Comparison of ENCODE assay signal across 29 mouse cellular contexts in the genomic region with DNA sequence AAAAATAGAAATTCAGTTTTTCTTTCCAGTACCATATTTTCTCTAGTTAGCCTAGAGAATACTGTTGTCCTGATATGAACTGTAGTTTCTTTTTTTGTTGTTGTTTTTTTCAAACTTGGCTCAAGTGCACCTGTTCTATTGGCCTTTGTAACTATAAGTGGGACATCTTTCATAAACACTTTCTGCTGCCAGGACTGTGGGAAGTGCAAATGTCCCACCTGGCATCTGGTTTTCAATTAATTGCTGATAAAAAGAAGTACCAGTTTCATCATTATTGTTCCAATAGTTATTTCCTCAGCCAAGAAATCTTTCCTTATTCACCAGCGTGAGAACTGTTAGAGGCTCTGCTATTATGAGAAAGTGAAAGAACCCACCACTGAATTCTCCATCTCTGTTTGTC.
DNase-seq lines count a peak whose midpoint lies in the region; ATAC-seq lines count a peak whose summit lies in the region.
"Had no signal": no experiment of that assay in that cellular context is flagged by ENCODE, and none has a peak within 500 bp of the region (broad histone marks: within the 10 kb centered on the region; RNA-seq: fewer than 3 reads in every experiment).

No protein-coding gene starts in this region.

- no peak overlapping the region for H3K27ac ChIP-seq in forebrain, embryonic 14.5 days (ENCODE audit: low read depth, low read length)
- no peak overlapping the region for H3K27ac ChIP-seq in forebrain, embryonic 11.5 days (ENCODE audit: low read depth, low read length)
- no peak overlapping the region for H3K27ac ChIP-seq in hindbrain, embryonic 11.5 days (ENCODE audit: low read depth, low read length)
- H3K27ac ChIP-seq: embryonic facial prominence, embryonic 12.5 days; embryonic facial prominence, embryonic 15.5 days; forebrain, embryonic 13.5 days; heart, adult 2 months; heart, embryonic 10.5 days; heart, embryonic 13.5 days; hindbrain, embryonic 12.5 days; hindbrain, embryonic 15.5 days had no signal

- 65% methylated on average over 1 of the region's 1 CpGs for WGBS in forebrain, embryonic 14.5 days
- 88% methylated on average over 1 of the region's 1 CpGs for WGBS in forebrain, embryonic 11.5 days
- 90% methylated on average over 1 of the region's 1 CpGs for WGBS in hindbrain, embryonic 11.5 days

- no peaks in the 10 kb centered on the region for H3K36me3 ChIP-seq in forebrain, embryonic 14.5 days (ENCODE audit: control insufficient read depth, insufficient read depth, low read length)
- no peaks in the 10 kb centered on the region for H3K36me3 ChIP-seq in forebrain, embryonic 11.5 days (ENCODE audit: control insufficient read depth, insufficient read depth, low read length)
- H3K36me3 ChIP-seq in hindbrain, embryonic 11.5 days (ENCODE audit: control insufficient read depth, insufficient read depth, low read length): no peaks in the 10 kb centered on the region
- H3K36me3 ChIP-seq: embryonic facial prominence, embryonic 12.5 days; embryonic facial prominence, embryonic 15.5 days; G1E; heart, embryonic 10.5 days; heart, embryonic 13.5 days; hindbrain, embryonic 12.5 days; hindbrain, embryonic 15.5 days had no signal

- H3K9ac ChIP-seq in forebrain, embryonic 14.5 days (ENCODE audit: low read length): no peak overlapping the region
- H3K9ac ChIP-seq in forebrain, embryonic 11.5 days (ENCODE audit: low read length): no peak overlapping the region
- no peak overlapping the region for H3K9ac ChIP-seq in hindbrain, embryonic 11.5 days (ENCODE audit: low read depth, low read length)
- H3K9ac ChIP-seq: embryonic facial prominence, embryonic 12.5 days; embryonic facial prominence, embryonic 15.5 days; forebrain, embryonic 13.5 days; heart, embryonic 13.5 days; hindbrain, embryonic 12.5 days; hindbrain, embryonic 15.5 days had no signal

- H3K4me2 ChIP-seq in forebrain, embryonic 14.5 days (ENCODE audit: low read length): no peak overlapping the region
- H3K4me2 ChIP-seq in forebrain, embryonic 11.5 days (ENCODE audit: low read depth, low read length, severe bottlenecking): no peak overlapping the region
- H3K4me2 ChIP-seq in hindbrain, embryonic 11.5 days (replicated peaks; ENCODE audit: low read depth, low read length): no peak overlapping the region
- H3K4me2 ChIP-seq: embryonic facial prominence, embryonic 12.5 days; embryonic facial prominence, embryonic 15.5 days; forebrain, embryonic 13.5 days; heart, embryonic 13.5 days; hindbrain, embryonic 12.5 days; hindbrain, embryonic 15.5 days had no signal

- no peak overlapping the region for H3K4me3 ChIP-seq in forebrain, embryonic 14.5 days (ENCODE audit: low read depth, low read length)
- H3K4me3 ChIP-seq in forebrain, embryonic 11.5 days (ENCODE audit: low read depth, low read length): no peak overlapping the region
- H3K4me3 ChIP-seq in hindbrain, embryonic 11.5 days (ENCODE audit: low read depth, low read length): no peak overlapping the region
- H3K4me3 ChIP-seq: embryonic facial prominence, embryonic 12.5 days; embryonic facial prominence, embryonic 15.5 days; forebrain, embryonic 13.5 days; heart, adult 2 months; heart, embryonic 10.5 days; heart, embryonic 13.5 days; hindbrain, embryonic 12.5 days; hindbrain, embryonic 15.5 days had no signal

- peak; percentile 11 for DNase-seq in forebrain, embryonic 14.5 days (ENCODE audit: low spot score)
- DNase-seq in forebrain, embryonic 11.5 days (ENCODE audit: low spot score): no peak
- peak; percentile 7 to 74 for DNase-seq in layer of hippocampus, adult 18-20 months (ENCODE audit: low spot score in 2 of 2)
- no peak for DNase-seq in layer of hippocampus, postnatal 10 days (ENCODE audit: low spot score in 2 of 2)
- DNase-seq in brain, adult 2 months (ENCODE audit: low read depth, low spot score): peak; percentile 21
- DNase-seq in layer of hippocampus, adult 8-10 months (ENCODE audit: low spot score in 2 of 2): peak; percentile 9 to 17
- DNase-seq in hindbrain, embryonic 11.5 days (ENCODE audit: low spot score): no peak
- no peak for DNase-seq in frontal cortex, postnatal 25 days (ENCODE audit: low spot score in 2 of 2)
- DNase-seq: adrenal gland, postnatal 10 days; adrenal gland, postnatal 36 days; B cell, adult 2 months; cerebellum, adult 11-12 months; cerebellum, adult 8-10 months; cerebellum, postnatal 25 days; gastrocnemius, postnatal 10 days; gastrocnemius, postnatal 36 days; heart, adult 2 months; heart, postnatal 14 days; heart, postnatal 4 days had no signal

- H3K4me1 ChIP-seq in forebrain, embryonic 14.5 days (ENCODE audit: control insufficient read depth, insufficient read depth, low read length): no peaks in the 10 kb centered on the region
- no peaks in the 10 kb centered on the region for H3K4me1 ChIP-seq in forebrain, embryonic 11.5 days (replicated peaks; ENCODE audit: control insufficient read depth, insufficient read depth, low read length)
- H3K4me1 ChIP-seq in hindbrain, embryonic 11.5 days (replicated peaks; ENCODE audit: control insufficient read depth, insufficient read depth, low read length): no peaks in the 10 kb centered on the region
- H3K4me1 ChIP-seq: embryonic facial prominence, embryonic 12.5 days; embryonic facial prominence, embryonic 15.5 days; forebrain, embryonic 13.5 days; heart, embryonic 10.5 days; hindbrain, embryonic 12.5 days; hindbrain, embryonic 15.5 days had no signal

- ATAC-seq in forebrain, embryonic 14.5 days: no peak
- ATAC-seq in forebrain, embryonic 11.5 days (replicated peaks; ENCODE audit: low FRiP score): no peak
- ATAC-seq in hindbrain, embryonic 11.5 days (ENCODE audit: low FRiP score): no peak
- ATAC-seq: forebrain, embryonic 13.5 days; Patski had no signal

- H3K9me3 ChIP-seq in forebrain, embryonic 14.5 days (replicated peaks; ENCODE audit: control insufficient read depth, low read length): no peaks in the 10 kb centered on the region
- H3K9me3 ChIP-seq in forebrain, embryonic 11.5 days (ENCODE audit: control insufficient read depth, low read length): no peaks in the 10 kb centered on the region
- H3K9me3 ChIP-seq in hindbrain, embryonic 11.5 days (ENCODE audit: control insufficient read depth, low read length): no peaks in the 10 kb centered on the region
- H3K9me3 ChIP-seq: embryonic facial prominence, embryonic 12.5 days; embryonic facial prominence, embryonic 15.5 days; forebrain, embryonic 13.5 days; heart, embryonic 10.5 days; heart, embryonic 13.5 days; hindbrain, embryonic 12.5 days; hindbrain, embryonic 15.5 days had no signal

- H3K27me3 ChIP-seq in forebrain, embryonic 14.5 days (replicated peaks; ENCODE audit: control insufficient read depth, insufficient read depth, low read length): no peaks in the 10 kb centered on the region
- H3K27me3 ChIP-seq in forebrain, embryonic 11.5 days (ENCODE audit: control insufficient read depth, insufficient read depth, low read length): no peaks in the 10 kb centered on the region
- H3K27me3 ChIP-seq in hindbrain, embryonic 11.5 days (ENCODE audit: control insufficient read depth, insufficient read depth, low read length): no peaks in the 10 kb centered on the region
- H3K27me3 ChIP-seq: CH12.LX; embryonic facial prominence, embryonic 12.5 days; embryonic facial prominence, embryonic 15.5 days; forebrain, embryonic 13.5 days; heart, embryonic 13.5 days; hindbrain, embryonic 12.5 days; hindbrain, embryonic 15.5 days had no signal

Comparison
In these comparisons a context has a peak if more than half of its experiments do, and no peak if none do; other contexts are left out.
1. DNase-seq: peak in forebrain, embryonic 14.5 days (single experiment), layer of hippocampus, adult 18-20 months (2 of 2), brain, adult 2 months (single experiment) and layer of hippocampus, adult 8-10 months (2 of 2); none in forebrain, embryonic 11.5 days (single experiment), layer of hippocampus, postnatal 10 days (0 of 2), hindbrain, embryonic 11.5 days (single experiment) and frontal cortex, postnatal 25 days (0 of 2).